Mouse (Mus musculus): Measurements from ENCODE around the gene Ccsap. TPM values are rescaled to one million over a fixed set of nuclear protein-coding genes. Genes with fewer than 3 reads are reported as not detected.

Gene Ccsap
- 2.9 and 4.4 TPM in 2 replicates for polyA plus RNA-seq (2011; ENCODE audit: insufficient read length, low read depth, missing spikeins)

GRCm38 (mm10) chr8:123859648-123860259 lies at the start of gene Ccsap:
Gene Ccsap, minus strand, starts transcription at chr8:123860209.
- peak; percentile 40; the same call in 1 of the 2 replicates for TF ChIP-seq POLR2A (IDR thresholded peaks at IDR 0.05; ENCODE audit: low read depth, low read length)
- TF ChIP-seq CTCF (IDR thresholded peaks at IDR 0.05; ENCODE audit: borderline replicate concordance, insufficient read depth, low read length) = no peak
- Histone ChIP-seq H3K4me3 (ENCODE audit: insufficient read depth, low read length) (peak within 1 kb of the TSS; percentile 72), H3K27ac (ENCODE audit: insufficient read depth, low read length) (no peak within 1 kb of the TSS), H3K4me1 (ENCODE audit: control insufficient read depth, insufficient read depth, low read length) (no peaks in the 10 kb centered on the region)

GRCm38 (mm10) chr8:123907604-123908003 lies 47.6 kb upstream of the Ccsap start:
- Histone ChIP-seq H3K4me3 (ENCODE audit: insufficient read depth, low read length) (no peak overlapping the region), H3K27ac (ENCODE audit: insufficient read depth, low read length) (no peak overlapping the region), H3K4me1 (ENCODE audit: control insufficient read depth, insufficient read depth, low read length) (no peaks in the 10 kb centered on the region)
- no peak for TF ChIP-seq POLR2A (IDR thresholded peaks at IDR 0.05; ENCODE audit: low read depth, low read length)
- TF ChIP-seq CTCF (IDR thresholded peaks at IDR 0.05; ENCODE audit: borderline replicate concordance, insufficient read depth, low read length) = no peak

- Histone ChIP-seq H3K27ac (ENCODE audit: insufficient read depth, low read length) (no peak overlapping the region), H3K4me1 (ENCODE audit: control insufficient read depth, insufficient read depth, low read length) (no peaks in the 10 kb centered on the region), H3K4me3 (ENCODE audit: insufficient read depth, low read length) (no peak overlapping the region)
- TF ChIP-seq CTCF (IDR thresholded peaks at IDR 0.05; ENCODE audit: borderline replicate concordance, insufficient read depth, low read length) (no peak), POLR2A (IDR thresholded peaks at IDR 0.05; ENCODE audit: low read depth, low read length) (no peak)
These were observed 42.6 kb upstream of the Ccsap start for GRCm38 (mm10) chr8:123902653-123903052.

GRCm38 (mm10) chr8:123899366-123899765 lies 39.4 kb upstream of the Ccsap start:
- no peak overlapping the region for H3K27ac ChIP-seq (ENCODE audit: insufficient read depth, low read length)
- H3K4me3 ChIP-seq (ENCODE audit: insufficient read depth, low read length) = no peak overlapping the region
- no peaks in the 10 kb centered on the region for H3K4me1 ChIP-seq (ENCODE audit: control insufficient read depth, insufficient read depth, low read length)
- TF ChIP-seq CTCF (IDR thresholded peaks at IDR 0.05; ENCODE audit: borderline replicate concordance, insufficient read depth, low read length) = no peak
- no peak for TF ChIP-seq POLR2A (IDR thresholded peaks at IDR 0.05; ENCODE audit: low read depth, low read length)

- Histone ChIP-seq H3K4me3 (ENCODE audit: insufficient read depth, low read length) (no peak overlapping the region), H3K27ac (ENCODE audit: insufficient read depth, low read length) (no peak overlapping the region), H3K4me1 (ENCODE audit: control insufficient read depth, insufficient read depth, low read length) (no peaks in the 10 kb centered on the region)
- TF ChIP-seq POLR2A (IDR thresholded peaks at IDR 0.05; ENCODE audit: low read depth, low read length) (no peak), CTCF (IDR thresholded peaks at IDR 0.05; ENCODE audit: borderline replicate concordance, insufficient read depth, low read length) (no peak)
These were observed 38.6 kb upstream of the Ccsap start for GRCm38 (mm10) chr8:123898576-123898975.

- no peak overlapping the region for H3K27ac ChIP-seq (ENCODE audit: insufficient read depth, low read length)
- no peaks in the 10 kb centered on the region for H3K4me1 ChIP-seq (ENCODE audit: control insufficient read depth, insufficient read depth, low read length)
- TF ChIP-seq POLR2A (IDR thresholded peaks at IDR 0.05; ENCODE audit: low read depth, low read length) = no peak
- no peak overlapping the region for H3K4me3 ChIP-seq (ENCODE audit: insufficient read depth, low read length)
These were observed 36.8 kb upstream of the Ccsap start for GRCm38 (mm10) chr8:123896774-123897173.

- TF ChIP-seq POLR2A (IDR thresholded peaks at IDR 0.05; ENCODE audit: low read depth, low read length) = no peak
- no peak for TF ChIP-seq CTCF (IDR thresholded peaks at IDR 0.05; ENCODE audit: borderline replicate concordance, insufficient read depth, low read length)
- H3K4me1 ChIP-seq (ENCODE audit: control insufficient read depth, insufficient read depth, low read length) = no peaks in the 10 kb centered on the region; the same call in 1 of the 2 replicates
- H3K27ac ChIP-seq (ENCODE audit: insufficient read depth, low read length) = no peak overlapping the region
- no peak overlapping the region for H3K4me3 ChIP-seq (ENCODE audit: insufficient read depth, low read length)
These were observed 36.4 kb upstream of the Ccsap start for GRCm38 (mm10) chr8:123896366-123896761.

- Histone ChIP-seq H3K27ac (ENCODE audit: insufficient read depth, low read length) (no peak overlapping the region), H3K4me3 (ENCODE audit: insufficient read depth, low read length) (no peak overlapping the region), H3K4me1 (ENCODE audit: control insufficient read depth, insufficient read depth, low read length) (no peaks in the 10 kb centered on the region; the same call in 1 of the 2 replicates)
- TF ChIP-seq CTCF (IDR thresholded peaks at IDR 0.05; ENCODE audit: borderline replicate concordance, insufficient read depth, low read length) (no peak), POLR2A (IDR thresholded peaks at IDR 0.05; ENCODE audit: low read depth, low read length) (no peak)
These were observed 35.8 kb upstream of the Ccsap start for GRCm38 (mm10) chr8:123895680-123896365.

- no peaks in the 10 kb centered on the region; the same call in 1 of the 2 replicates for H3K4me1 ChIP-seq (ENCODE audit: control insufficient read depth, insufficient read depth, low read length)
- no peak for TF ChIP-seq CTCF (IDR thresholded peaks at IDR 0.05; ENCODE audit: borderline replicate concordance, insufficient read depth, low read length)
- TF ChIP-seq POLR2A (IDR thresholded peaks at IDR 0.05; ENCODE audit: low read depth, low read length) = no peak
These were observed 35.2 kb upstream of the Ccsap start for GRCm38 (mm10) chr8:123895230-123895629.

GRCm38 (mm10) chr8:123894502-123895097 lies 34.6 kb upstream of the Ccsap start, which contains the start of gene Acta1:
Gene Acta1, minus strand, starts transcription at chr8:123894751.
- TF ChIP-seq POLR2A (IDR thresholded peaks at IDR 0.05; ENCODE audit: low read depth, low read length) (no peak; the same call in 1 of the 2 replicates), CTCF (IDR thresholded peaks at IDR 0.05; ENCODE audit: borderline replicate concordance, insufficient read depth, low read length) (no peak)
- no peaks in the 10 kb centered on the region; the same call in 1 of the 2 replicates for H3K4me1 ChIP-seq (ENCODE audit: control insufficient read depth, insufficient read depth, low read length)
- no peak within 1 kb of the TSS for H3K4me3 ChIP-seq (ENCODE audit: insufficient read depth, low read length)
- no peak within 1 kb of the TSS for H3K27ac ChIP-seq (ENCODE audit: insufficient read depth, low read length)

More at GRCm38 (mm10) chr8:123895230-123895629, 35.2 kb upstream of the Ccsap start:
- Histone ChIP-seq H3K27ac (ENCODE audit: insufficient read depth, low read length) (no peak overlapping the region), H3K4me3 (ENCODE audit: insufficient read depth, low read length) (no peak overlapping the region)

Measured in embryonic fibroblast, embryonic 13.5 days (primary cell).